Mouse (Mus musculus): ENCODE results near the gene Gm20388. TPM values are rescaled to one million over a fixed set of nuclear protein-coding genes. Genes with fewer than 3 reads are reported as not detected.
A peak's percentile ranks its signal among the peaks of the same experiment; 100 is the strongest.
"Not testable (repeated sequence)": the region's sequence is repeated elsewhere in the genome, so short reads cannot be mapped to it uniquely, and the experiment has no call there.

Gm20388 gene
- total and polyA plus RNA-seq, 3 experiments = 0.02 to 0.05 TPM; not detected in 1

DNA sequence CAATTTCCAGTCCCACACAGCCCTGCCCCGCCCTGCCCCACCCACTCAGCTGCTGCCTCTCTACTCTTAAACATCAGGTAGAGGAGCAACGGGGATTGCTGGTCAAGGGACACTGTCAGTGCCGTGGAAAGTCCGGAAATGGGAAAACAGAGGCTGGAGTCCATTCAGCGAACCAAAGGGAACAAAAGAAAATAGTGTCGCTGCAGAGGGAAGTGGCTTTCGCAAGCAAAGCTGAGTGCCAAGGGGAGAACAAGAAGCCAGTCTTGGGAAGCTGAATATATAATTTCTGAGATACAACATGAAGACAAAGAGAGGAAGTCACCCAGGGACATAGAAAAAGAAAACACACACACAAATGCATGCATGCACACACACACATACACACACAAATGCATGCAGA is 3278.2 kb downstream of the Gm20388 start:
- H3K9me3 ChIP-seq (replicated peaks) = no peaks in the 10 kb centered on the region
- H3K27me3 ChIP-seq (ENCODE audit: insufficient read depth, low read length) = peaks cover 68% of the 10 kb centered on the region
- TF ChIP-seq TAL1 (conservative IDR thresholded peaks at IDR 0.05; ENCODE audit: low read depth, low read length) = no peak
- no peak for TF ChIP-seq CTCF (IDR thresholded peaks at IDR 0.05; ENCODE audit: low read depth, low read length)
- no peak for TF ChIP-seq POLR2AphosphoS5 (IDR thresholded peaks at IDR 0.05; ENCODE audit: insufficient replicate concordance, low read depth, low read length)
- no peak for TF ChIP-seq GATA2 (IDR thresholded peaks at IDR 0.05; ENCODE audit: borderline replicate concordance, low read depth, low read length)
- no peak for TF ChIP-seq GATA1 (IDR thresholded peaks at IDR 0.05; ENCODE audit: borderline replicate concordance, low read length)
- no peak overlapping the region for H3K4me3 ChIP-seq (ENCODE audit: low read depth, low read length)
- ATAC-seq (ENCODE audit: extremely low read depth, insufficient number of reproducible peaks, low FRiP score, poor library complexity, severe bottlenecking) (no peak), DNase-seq (ENCODE audit: low spot score) (no peak)
- peaks cover 25% of the 10 kb centered on the region for H3K4me1 ChIP-seq (ENCODE audit: insufficient read depth, low read depth, low read length)
- no peaks in the 10 kb centered on the region for H3K36me3 ChIP-seq (replicated peaks)

- no peak for TF ChIP-seq CTCF (IDR thresholded peaks at IDR 0.05; ENCODE audit: low read depth, low read length)
- H3K27me3 ChIP-seq (ENCODE audit: insufficient read depth, low read length) = peaks cover 67% of the 10 kb centered on the region
- DNase-seq (ENCODE audit: low spot score) (peak; percentile 65), ATAC-seq (ENCODE audit: extremely low read depth, insufficient number of reproducible peaks, low FRiP score, poor library complexity, severe bottlenecking) (no peak; the same call in 1 of the 2 replicates)
- H3K36me3 ChIP-seq (replicated peaks) = no peaks in the 10 kb centered on the region
- H3K4me1 ChIP-seq (ENCODE audit: insufficient read depth, low read depth, low read length) = peaks cover 25% of the 10 kb centered on the region
- no peak overlapping the region for H3K4me3 ChIP-seq (ENCODE audit: low read depth, low read length)
- no peaks in the 10 kb centered on the region for H3K9me3 ChIP-seq (replicated peaks)
These were observed 3280.0 kb downstream of the Gm20388 start for GRCm38 (mm10) chr8:123190678-123191077.

DNA sequence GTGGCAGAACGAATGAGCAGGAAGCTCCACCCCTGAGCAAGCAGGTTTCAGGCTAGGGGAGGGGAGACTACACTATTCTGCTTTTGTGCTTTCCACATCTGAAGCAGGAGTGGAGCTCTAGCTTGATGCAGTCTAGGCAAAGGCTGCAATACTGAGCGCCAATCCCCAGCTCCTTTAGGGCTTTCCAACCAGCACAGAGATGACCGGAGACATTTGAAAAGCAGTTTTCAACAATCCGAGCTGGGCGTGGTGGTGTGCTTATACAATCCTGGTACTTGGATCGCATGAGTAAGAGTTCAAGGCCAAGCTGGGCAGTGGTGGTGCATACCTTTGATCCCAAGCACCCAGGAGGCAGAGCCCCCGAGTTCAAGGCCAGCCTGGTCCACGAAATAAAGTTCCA is 3281.3 kb downstream of the Gm20388 start:
- Histone ChIP-seq H3K9me3 (replicated peaks) (no peaks in the 10 kb centered on the region), H3K4me3 (ENCODE audit: low read depth, low read length) (no peak overlapping the region), H3K36me3 (replicated peaks) (no peaks in the 10 kb centered on the region), H3K4me1 (ENCODE audit: insufficient read depth, low read depth, low read length) (peaks cover 26% of the 10 kb centered on the region), H3K27me3 (ENCODE audit: insufficient read depth, low read length) (peaks cover 54% of the 10 kb centered on the region)
- DNase-seq (ENCODE audit: low spot score) = no peak
- TF ChIP-seq POLR2AphosphoS5 (IDR thresholded peaks at IDR 0.05; ENCODE audit: insufficient replicate concordance, low read depth, low read length) = no peak
- TF ChIP-seq TAL1 (conservative IDR thresholded peaks at IDR 0.05; ENCODE audit: low read depth, low read length) = no peak
- TF ChIP-seq GATA2 (IDR thresholded peaks at IDR 0.05; ENCODE audit: borderline replicate concordance, low read depth, low read length) = no peak
- no peak for TF ChIP-seq GATA1 (IDR thresholded peaks at IDR 0.05; ENCODE audit: borderline replicate concordance, low read length)
- no peak for TF ChIP-seq CTCF (IDR thresholded peaks at IDR 0.05; ENCODE audit: low read depth, low read length)
- no peak for ATAC-seq (ENCODE audit: extremely low read depth, insufficient number of reproducible peaks, low FRiP score, poor library complexity, severe bottlenecking)

DNA sequence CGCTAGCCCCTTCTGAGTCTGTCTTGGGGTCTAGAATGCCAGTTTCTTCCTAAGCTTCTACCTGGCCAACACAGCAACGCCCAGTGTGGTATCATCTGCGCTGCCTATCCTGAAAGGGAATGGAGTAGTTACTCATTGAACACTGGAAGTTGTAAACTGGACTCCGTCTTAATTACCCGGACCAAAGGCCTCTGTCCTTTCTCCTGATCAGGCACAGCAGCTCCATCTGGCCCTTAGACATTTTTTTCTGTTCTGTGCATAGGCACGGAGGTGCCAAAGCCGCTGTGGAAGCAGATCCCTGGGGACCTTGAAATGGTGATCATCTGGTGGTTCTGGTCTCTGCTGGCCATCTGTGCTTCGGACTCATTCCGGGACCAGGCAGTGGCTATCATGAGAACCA is 3283.1 kb downstream of the Gm20388 start:
- peaks cover 29% of the 10 kb centered on the region for H3K4me1 ChIP-seq (ENCODE audit: insufficient read depth, low read depth, low read length)
- ATAC-seq (ENCODE audit: extremely low read depth, insufficient number of reproducible peaks, low FRiP score, poor library complexity, severe bottlenecking) = no peak
- peaks cover 49% of the 10 kb centered on the region for H3K27me3 ChIP-seq (ENCODE audit: insufficient read depth, low read length)
- no peak for TF ChIP-seq POLR2AphosphoS5 (IDR thresholded peaks at IDR 0.05; ENCODE audit: insufficient replicate concordance, low read depth, low read length)
- no peak for TF ChIP-seq CTCF (IDR thresholded peaks at IDR 0.05; ENCODE audit: low read depth, low read length)
- TF ChIP-seq TAL1 (conservative IDR thresholded peaks at IDR 0.05; ENCODE audit: low read depth, low read length) = no peak
- H3K36me3 ChIP-seq (replicated peaks) = no peaks in the 10 kb centered on the region
- no peaks in the 10 kb centered on the region for H3K9me3 ChIP-seq (replicated peaks)
- no peak overlapping the region for H3K4me3 ChIP-seq (ENCODE audit: low read depth, low read length)
- DNase-seq (ENCODE audit: low spot score) = no peak

DNA sequence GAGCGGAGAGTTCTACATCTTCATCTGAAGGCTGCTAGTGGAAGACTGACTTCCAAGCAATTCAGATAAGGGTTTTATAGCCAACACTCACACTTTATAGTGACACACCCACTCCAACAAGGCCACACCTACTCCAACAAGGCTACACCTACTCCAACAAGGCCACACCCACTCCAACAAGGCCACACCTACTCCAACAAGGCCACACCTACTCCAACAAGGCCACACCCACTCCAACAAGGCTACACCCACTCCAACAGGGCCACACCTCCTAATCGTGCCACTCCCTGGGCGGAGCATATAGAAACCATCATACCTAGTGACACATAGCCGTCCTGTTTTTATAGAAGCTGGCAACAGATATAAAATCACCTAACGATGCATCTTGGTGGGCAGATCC is 3286.4 kb downstream of the Gm20388 start:
- not testable (repeated sequence) for ATAC-seq (ENCODE audit: extremely low read depth, insufficient number of reproducible peaks, low FRiP score, poor library complexity, severe bottlenecking); DNase-seq (ENCODE audit: low spot score); H3K36me3 ChIP-seq (replicated peaks); H3K9me3 ChIP-seq (replicated peaks); H3K4me3 ChIP-seq (ENCODE audit: low read depth, low read length)
- peaks cover 13% of the 10 kb centered on the region for H3K4me1 ChIP-seq (ENCODE audit: insufficient read depth, low read depth, low read length)
- peaks cover 61% of the 10 kb centered on the region for H3K27me3 ChIP-seq (ENCODE audit: insufficient read depth, low read length)

DNA sequence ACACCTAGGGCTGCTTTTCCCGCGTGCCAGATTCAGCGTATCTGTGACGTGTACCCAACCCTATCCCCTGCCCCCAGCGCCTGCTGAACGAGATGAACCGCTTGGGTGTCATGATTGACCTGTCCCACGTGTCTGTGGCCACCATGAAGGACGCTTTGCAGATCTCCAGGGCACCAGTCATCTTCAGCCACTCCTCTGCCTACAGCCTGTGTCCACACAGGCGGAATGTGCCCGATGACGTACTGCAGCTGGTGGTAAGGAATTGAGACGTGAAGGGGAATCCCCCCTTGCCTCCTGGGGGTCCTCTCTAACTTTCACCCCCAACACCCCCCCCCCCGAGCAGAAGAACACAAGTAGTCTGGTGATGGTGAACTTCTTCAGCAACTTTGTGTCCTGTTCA is 3289.2 kb downstream of the Gm20388 start:
- Histone ChIP-seq H3K9me3 (replicated peaks) (no peaks in the 10 kb centered on the region), H3K4me3 (ENCODE audit: low read depth, low read length) (no peak overlapping the region), H3K4me1 (ENCODE audit: insufficient read depth, low read depth, low read length) (peaks cover 14% of the 10 kb centered on the region), H3K27me3 (ENCODE audit: insufficient read depth, low read length) (peaks cover 49% of the 10 kb centered on the region), H3K36me3 (replicated peaks) (peaks cover 23% of the 10 kb centered on the region)
- TF ChIP-seq CTCF (IDR thresholded peaks at IDR 0.05; ENCODE audit: low read depth, low read length) = no peak
- TF ChIP-seq TAL1 (conservative IDR thresholded peaks at IDR 0.05; ENCODE audit: low read depth, low read length) = no peak
- no peak for TF ChIP-seq GATA1 (IDR thresholded peaks at IDR 0.05; ENCODE audit: borderline replicate concordance, low read length)
- no peak for TF ChIP-seq GATA2 (IDR thresholded peaks at IDR 0.05; ENCODE audit: borderline replicate concordance, low read depth, low read length)
- no peak for TF ChIP-seq POLR2AphosphoS5 (IDR thresholded peaks at IDR 0.05; ENCODE audit: insufficient replicate concordance, low read depth, low read length)
- DNase-seq (ENCODE audit: low spot score) (no peak), ATAC-seq (ENCODE audit: extremely low read depth, insufficient number of reproducible peaks, low FRiP score, poor library complexity, severe bottlenecking) (no peak)

DNA sequence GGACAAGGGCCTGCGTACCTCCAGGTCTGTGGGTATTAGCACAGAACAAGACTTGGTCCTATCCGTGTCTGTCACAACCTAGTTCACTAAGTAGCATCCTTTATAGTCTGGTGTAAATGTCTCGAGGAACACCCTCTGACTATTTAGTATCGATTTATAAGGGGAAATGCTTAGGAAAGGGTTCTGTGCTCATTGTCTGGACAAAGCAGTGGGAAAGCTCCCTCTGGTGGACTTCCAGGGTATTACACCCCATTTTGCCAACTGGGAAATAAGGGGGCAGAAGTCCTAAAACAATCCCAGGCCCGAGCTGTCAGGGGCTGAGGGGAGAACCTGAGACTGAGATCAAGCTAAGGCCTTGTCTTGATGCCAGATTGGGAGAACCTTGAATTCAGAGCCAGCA is 3291.6 kb downstream of the Gm20388 start:
- no peaks in the 10 kb centered on the region for H3K9me3 ChIP-seq (replicated peaks)
- peaks cover 13% of the 10 kb centered on the region for H3K4me1 ChIP-seq (ENCODE audit: insufficient read depth, low read depth, low read length)
- peaks cover 43% of the 10 kb centered on the region for H3K36me3 ChIP-seq (replicated peaks)
- ATAC-seq (ENCODE audit: extremely low read depth, insufficient number of reproducible peaks, low FRiP score, poor library complexity, severe bottlenecking) (no peak), DNase-seq (ENCODE audit: low spot score) (peak; percentile 56)
- H3K4me3 ChIP-seq (ENCODE audit: low read depth, low read length) = no peak overlapping the region
- peaks cover 44% of the 10 kb centered on the region for H3K27me3 ChIP-seq (ENCODE audit: insufficient read depth, low read length)
- TF ChIP-seq CTCF (IDR thresholded peaks at IDR 0.05; ENCODE audit: low read depth, low read length) (peak; percentile 92), GATA2 (IDR thresholded peaks at IDR 0.05; ENCODE audit: borderline replicate concordance, low read depth, low read length) (no peak)

Data from G1E (cell line).